Mouse (Mus musculus) retina, postnatal 1 day (tissue): ENCODE data around the gene Col7a1.

Experiments used
- DNase-seq: peaks from one replicate; pipeline ENCODE4 v3.0.0-alpha.2; 2012

The Col7a1 gene

GRCm38 (mm10) chr9:108953081-108953636 is at the start of gene Col7a1:
Col7a1 (plus strand) TSS chr9:108953586.
- no peak for DNase-seq

DNA sequence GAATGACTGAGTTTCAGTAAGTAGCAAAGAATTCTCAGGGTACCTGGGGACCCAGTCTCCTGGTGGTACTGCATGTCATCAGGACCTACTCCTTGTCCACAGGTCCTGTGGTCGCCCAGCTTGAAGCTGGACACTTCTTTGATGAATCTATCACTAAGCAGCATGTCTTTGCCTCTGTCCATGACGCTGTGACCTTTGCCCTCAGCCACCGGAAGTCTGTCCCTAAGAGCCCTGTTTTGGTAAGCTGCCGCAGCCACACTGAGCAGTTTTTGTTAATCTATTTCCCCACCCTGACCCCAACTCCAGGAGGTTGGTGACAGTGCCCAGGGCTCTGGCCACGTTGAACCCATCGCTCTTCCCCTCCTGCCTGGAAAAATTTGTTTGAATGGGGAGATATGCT is 41.1 kb upstream of the Col7a1 start:
- DNase-seq: no peak

- DNase-seq: no peak
Observed at GRCm38 (mm10) chr9:108913161-108913560, 40.2 kb upstream of the Col7a1 start.

- no peak for DNase-seq
Observed at GRCm38 (mm10) chr9:108913621-108914020, 39.8 kb upstream of the Col7a1 start.

DNA sequence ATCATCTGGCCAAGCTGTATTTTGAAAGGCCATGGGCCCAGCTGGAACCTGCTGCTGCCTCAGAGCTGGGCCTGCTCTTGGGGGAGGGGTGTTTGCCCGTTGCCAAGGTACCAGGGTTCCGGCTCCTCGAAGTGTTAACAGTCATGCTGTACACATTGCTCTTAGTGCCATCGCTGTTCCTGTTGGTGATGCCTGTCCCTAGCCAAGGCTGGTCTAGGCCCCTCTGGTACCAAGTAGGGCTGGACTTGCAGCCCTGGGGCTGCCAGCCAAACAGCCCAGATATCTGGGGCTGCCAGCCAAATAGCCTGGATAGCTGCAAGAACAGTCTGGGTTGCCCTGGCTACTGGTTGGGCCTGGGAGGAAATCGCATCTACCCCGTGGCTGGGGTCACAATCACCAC is 38.9 kb upstream of the Col7a1 start, which contains the start of gene Tmem89:
Tmem89 (plus strand) TSS at position 129 of the 400 bp plus-strand sequence.
- DNase-seq: no peak

- DNase-seq: no peak
Observed at GRCm38 (mm10) chr9:108925897-108926296, 27.5 kb upstream of the Col7a1 start.

- no peak for DNase-seq
Observed at GRCm38 (mm10) chr9:108928424-108928823, 25.0 kb upstream of the Col7a1 start.

- DNase-seq: no peak
Observed at GRCm38 (mm10) chr9:108935991-108936390, 17.4 kb upstream of the Col7a1 start.

DNA sequence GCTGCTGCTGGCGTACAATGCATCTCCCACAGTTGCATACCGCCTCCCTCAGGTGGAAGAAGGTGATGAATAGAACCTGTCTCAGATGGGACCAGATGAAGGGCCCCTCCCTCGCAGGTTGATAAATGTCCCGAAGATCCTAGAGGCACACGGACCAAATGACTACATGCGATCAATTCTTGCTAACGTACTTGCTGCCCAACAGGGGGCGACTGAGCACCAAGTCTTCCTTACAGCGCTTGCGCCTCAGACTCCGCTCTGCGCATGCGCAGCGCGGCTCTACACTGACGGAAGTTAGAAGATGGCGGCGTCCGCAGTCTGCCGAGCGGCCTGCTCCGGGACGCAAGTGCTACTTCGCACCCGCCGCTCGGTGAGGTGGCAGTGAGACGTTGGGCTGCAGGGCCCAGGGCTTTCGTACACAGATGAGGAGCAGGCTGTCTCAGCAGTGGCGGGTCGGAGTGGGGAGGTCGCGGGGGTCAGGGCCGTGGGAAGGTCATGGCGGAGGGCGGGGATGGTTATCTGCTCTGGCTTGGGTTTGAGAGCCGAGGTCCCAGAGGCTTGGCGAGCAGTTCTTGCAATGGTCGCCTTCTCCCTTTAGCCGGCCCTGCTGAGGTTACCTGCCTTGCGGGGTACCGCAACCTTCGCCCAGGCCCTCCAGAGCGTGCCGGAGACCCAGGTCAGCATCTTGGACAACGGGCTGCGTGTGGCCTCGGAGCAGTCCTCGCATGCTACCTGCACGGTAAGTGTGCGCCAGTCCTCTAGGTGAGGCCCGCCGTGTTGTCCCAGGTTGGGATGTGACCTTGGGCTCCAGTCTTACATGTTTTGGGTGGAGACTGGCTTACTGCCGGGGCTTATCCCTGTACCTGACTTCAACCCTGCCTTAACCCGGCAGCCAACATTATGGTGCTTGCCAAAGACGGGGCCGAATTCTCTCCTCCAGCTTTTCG is 16.7 kb upstream of the Col7a1 start, which contains the start of gene Uqcrc1:
Uqcrc1 (plus strand) TSS at position 216 of the 947 bp plus-strand sequence.
- DNase-seq: peak; percentile 98

GRCm38 (mm10) chr9:108945111-108945510 is 8.3 kb upstream of the Col7a1 start:
- DNase-seq: no peak

DNA sequence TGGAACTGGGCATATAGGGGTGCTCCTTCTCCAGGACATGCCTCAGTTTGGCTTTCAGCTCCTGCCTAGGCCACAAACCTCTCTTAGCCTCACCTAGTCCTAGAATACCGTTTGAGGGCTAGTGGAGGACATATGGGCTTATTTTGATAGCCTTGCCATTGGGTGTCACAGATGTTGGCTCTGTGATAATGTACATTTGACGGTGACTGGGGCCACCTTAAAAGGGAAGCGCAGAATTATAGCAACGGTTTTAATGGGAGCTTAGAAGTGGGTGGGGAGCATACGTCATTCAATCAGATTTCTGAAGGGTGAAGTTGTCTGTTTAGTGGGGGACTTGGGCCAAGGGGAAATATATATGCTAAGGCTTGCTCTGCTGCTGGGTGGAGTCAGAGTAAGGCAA is 7.8 kb upstream of the Col7a1 start:
- DNase-seq: no peak

- no peak for DNase-seq
Observed at GRCm38 (mm10) chr9:108949231-108949966, 4.0 kb upstream of the Col7a1 start.

DNA sequence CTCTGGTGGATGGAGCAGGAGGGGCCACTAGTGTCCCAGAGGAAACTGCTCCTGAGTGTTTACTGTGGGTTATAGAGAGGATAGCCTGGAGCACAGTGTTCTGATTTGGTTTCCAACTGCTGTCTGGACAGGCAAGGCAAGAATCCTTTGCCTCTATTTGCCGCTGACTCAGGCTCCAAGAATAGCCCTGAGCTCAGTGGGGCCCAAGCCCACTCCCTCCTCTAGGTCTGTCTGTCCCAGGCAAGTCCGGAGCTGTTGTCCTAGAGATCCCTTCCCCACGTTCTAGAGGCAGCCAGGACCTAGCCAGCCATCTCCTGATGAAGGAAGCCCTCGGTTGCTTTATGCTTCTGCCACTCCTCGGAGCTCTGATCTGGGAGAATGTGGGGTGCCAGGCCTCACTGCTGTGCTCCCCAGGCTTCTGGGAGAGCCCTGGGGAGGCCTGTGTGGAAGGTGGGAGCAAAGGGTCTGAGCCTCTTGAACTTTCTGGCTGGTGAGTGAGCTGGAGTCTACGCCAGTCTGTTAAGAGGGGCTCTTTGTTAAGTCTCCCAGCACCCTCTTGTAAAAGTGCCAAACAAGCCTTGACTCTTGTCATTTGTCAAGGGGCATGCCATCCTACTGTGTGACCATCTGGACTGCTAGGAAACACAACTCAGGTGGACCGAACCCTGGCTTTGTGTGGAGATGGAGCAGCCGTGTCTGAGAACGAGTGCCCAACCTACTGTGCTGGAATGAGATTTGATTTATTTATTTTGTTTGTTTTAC is 3.2 kb upstream of the Col7a1 start:
- no peak for DNase-seq

GRCm38 (mm10) chr9:108955241-108955640 is 1.9 kb downstream of the Col7a1 start:
- DNase-seq: no peak

DNA sequence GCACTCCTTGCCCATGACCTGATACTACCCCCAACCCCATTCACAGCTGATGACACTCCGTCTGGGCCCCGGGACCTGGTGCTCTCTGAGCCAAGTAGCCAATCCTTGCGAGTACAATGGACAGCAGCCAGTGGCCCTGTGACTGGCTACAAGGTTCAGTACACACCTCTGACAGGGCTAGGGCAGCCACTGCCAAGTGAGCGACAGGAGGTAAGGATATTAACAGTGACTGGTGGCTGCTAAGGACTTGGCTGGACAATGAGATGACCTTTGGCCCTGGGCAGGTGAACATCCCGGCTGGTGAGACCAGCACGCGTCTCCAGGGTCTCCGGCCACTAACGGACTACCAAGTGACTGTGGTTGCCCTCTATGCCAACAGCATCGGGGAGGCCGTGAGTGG is 2.5 kb downstream of the Col7a1 start:
- no peak for DNase-seq

DNA sequence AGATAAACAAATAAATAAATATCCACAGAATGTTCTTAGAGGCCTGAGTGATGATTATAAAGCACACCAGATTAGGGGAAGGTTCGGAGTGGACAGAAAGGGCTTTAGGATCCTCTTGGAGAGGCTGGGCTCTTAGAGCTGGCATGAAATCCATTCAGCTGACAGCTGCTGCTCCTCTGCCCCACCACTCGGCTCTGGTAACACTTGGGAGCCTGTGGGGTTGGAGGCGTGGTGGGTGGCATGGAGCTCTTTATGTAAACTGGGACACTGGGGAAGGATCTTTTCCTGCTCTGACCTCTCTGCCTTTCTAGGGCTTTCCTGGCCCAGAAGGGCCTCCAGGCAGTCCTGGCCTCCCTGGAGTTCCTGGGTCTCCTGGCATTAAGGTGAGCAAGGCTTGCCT is 10.2 kb downstream of the Col7a1 start:
- DNase-seq: no peak

DNA sequence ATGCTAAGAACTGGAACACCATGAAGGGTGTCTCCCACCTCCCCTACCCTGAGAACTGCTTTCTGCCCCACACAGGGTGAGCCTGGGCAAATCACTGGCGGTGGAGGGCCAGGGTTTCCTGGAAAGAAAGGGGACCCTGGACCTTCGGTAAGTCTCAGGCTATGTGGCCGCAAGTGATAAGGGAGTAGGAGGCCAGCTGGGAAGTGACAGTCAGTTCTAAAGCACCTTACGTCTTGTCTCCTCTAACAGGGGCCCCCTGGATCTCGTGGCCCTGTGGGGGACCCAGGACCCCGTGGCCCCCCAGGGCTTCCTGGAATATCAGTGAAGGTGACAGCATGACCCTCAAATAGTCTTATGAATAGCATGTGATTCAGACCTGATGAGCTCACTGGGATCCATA is 11.0 kb downstream of the Col7a1 start:
- no peak for DNase-seq

GRCm38 (mm10) chr9:108970623-108971022 is 17.2 kb downstream of the Col7a1 start:
- no peak for DNase-seq

- DNase-seq: no peak
Observed at GRCm38 (mm10) chr9:108976483-108976882, 23.1 kb downstream of the Col7a1 start.

- DNase-seq: no peak
Observed at GRCm38 (mm10) chr9:108977966-108978365, 24.6 kb downstream of the Col7a1 start.

DNA sequence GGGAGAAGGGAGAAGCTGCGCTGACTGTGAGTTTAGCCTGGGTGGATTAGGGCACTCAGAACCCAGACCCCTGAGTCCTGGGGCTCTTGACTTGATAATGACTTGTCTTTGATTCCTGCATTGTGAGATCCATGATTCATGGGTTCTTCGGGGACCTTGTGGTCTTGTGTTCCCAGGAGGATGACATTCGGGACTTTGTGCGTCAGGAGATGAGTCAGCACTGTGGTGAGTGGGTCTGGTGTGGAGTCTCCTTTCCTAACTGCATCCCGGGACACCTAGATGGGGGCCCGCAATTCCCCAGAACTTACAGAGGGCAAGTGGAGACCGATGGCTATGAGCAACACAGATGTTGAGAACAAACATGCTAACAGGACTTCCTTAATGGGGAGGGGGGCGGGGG is 29.1 kb downstream of the Col7a1 start:
- DNase-seq: no peak

GRCm38 (mm10) chr9:108983209-108983608 is 29.8 kb downstream of the Col7a1 start:
- no peak for DNase-seq

DNA sequence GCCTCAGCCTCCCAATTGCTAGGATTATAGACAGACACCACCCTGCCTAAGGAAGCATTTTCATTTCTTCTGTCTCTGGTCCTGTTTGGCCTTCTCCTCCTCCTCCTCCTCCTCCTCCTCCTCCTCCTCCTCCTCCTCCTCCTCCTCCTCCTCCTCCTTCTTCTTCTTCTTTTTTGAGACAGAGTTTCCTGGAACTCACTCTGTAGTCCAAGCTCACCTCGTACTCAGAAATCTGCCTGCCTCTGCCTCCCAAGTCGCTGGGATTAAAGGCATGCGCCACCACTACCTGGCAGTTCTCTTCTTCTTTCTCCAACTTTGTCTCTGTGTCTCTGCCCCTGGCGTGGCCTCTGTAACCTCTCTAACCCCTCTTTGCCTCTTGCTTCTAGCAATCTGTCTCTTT is 32.3 kb downstream of the Col7a1 start, which contains the start of gene Ucn2:
Ucn2 (plus strand) TSS at position 301 of the 400 bp plus-strand sequence.
- no peak for DNase-seq
